Mouse (Mus musculus): ENCODE measurements at regions not wholly inside any gene's neighbourhood (a gene's known extent, or its start where the extent isn't known, plus 50 kb on each side); places are given as distances from the start of the nearest gene placed in this dataset.

DNA sequence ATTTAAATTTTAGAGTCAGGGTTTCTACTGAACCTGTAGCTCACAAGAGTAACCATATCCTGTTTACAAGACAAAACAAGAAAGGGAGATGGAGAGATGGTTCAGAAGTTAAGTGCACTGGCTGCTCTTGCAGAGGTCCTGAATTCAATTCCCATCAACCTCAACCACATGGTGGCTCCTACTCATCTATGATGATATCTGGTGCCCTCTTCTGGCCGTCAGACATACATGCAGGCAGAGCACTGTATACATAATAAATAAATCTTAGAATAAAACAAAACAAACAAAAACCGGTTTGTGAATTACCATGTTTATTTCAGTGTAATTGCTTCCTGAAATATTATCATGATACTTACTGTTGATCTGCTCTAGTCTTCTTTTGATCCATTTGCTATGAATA, 845.4 kb downstream of the Pcdh18 start:
- WGBS, result 63% methylated on average over 2 of the region's 2 CpGs
- no peak for DNase-seq (ENCODE audit: low spot score)
- H3K4me3 ChIP-seq (ENCODE audit: low read length), result no peak overlapping the region

DNA sequence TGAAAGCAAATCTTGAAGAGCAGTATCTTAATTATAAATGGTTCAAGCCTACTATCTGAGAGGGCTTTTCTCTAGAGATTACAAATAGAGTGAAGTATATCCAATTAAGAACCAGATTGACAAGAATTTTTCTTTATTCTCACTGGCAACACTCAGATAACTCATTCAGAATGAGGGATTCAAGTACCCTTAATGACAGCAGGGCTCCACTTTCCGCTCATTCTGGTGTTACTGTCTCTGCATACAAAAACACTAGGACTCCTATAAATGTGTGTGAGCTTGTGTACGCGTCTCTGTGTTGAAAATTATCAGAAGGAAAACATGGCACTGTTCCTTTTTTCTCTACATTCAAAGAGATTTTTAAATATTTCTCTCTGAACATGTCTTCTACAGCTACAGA, 866.7 kb downstream of the Pcdh18 start:
- H3K36me3 ChIP-seq (ENCODE audit: insufficient read depth, low read length), result no peaks in the 10 kb centered on the region
- no peaks in the 10 kb centered on the region for H3K9me3 ChIP-seq (ENCODE audit: low read length)
- no peak overlapping the region for H3K27ac ChIP-seq
- ATAC-seq (no peak), DNase-seq (ENCODE audit: low spot score) (no peak)
- WGBS, result 66% methylated on average over 3 of the region's 3 CpGs
- no peaks in the 10 kb centered on the region for H3K27me3 ChIP-seq (ENCODE audit: insufficient read depth, low read length)
- TF ChIP-seq CTCF (IDR thresholded peaks at IDR 0.05; ENCODE audit: low read depth), result no peak
- no peak overlapping the region for H3K9ac ChIP-seq (replicated peaks; ENCODE audit: low read length)
- H3K4me1 ChIP-seq (ENCODE audit: insufficient read depth, low read length), result no peaks in the 10 kb centered on the region
- H3K4me3 ChIP-seq (ENCODE audit: low read length), result no peak overlapping the region
- H3K4me2 ChIP-seq (ENCODE audit: low read depth, low read length), result no peak overlapping the region

More for the DNA sequence above, 845.4 kb downstream of the Pcdh18 start:
- Histone ChIP-seq H3K36me3 (ENCODE audit: insufficient read depth, low read length) (no peaks in the 10 kb centered on the region), H3K4me1 (ENCODE audit: insufficient read depth, low read length) (no peaks in the 10 kb centered on the region), H3K4me2 (ENCODE audit: low read depth, low read length) (no peak overlapping the region), H3K27me3 (ENCODE audit: insufficient read depth, low read length) (no peaks in the 10 kb centered on the region), H3K9ac (replicated peaks; ENCODE audit: low read length) (no peak overlapping the region), H3K9me3 (ENCODE audit: low read length) (no peaks in the 10 kb centered on the region), H3K27ac (no peak overlapping the region)
- no peak for ATAC-seq
- TF ChIP-seq CTCF (IDR thresholded peaks at IDR 0.05; ENCODE audit: low read depth), result 0 out of 2 replicates have a peak, but pooled peaks have one; percentile 27

DNA sequence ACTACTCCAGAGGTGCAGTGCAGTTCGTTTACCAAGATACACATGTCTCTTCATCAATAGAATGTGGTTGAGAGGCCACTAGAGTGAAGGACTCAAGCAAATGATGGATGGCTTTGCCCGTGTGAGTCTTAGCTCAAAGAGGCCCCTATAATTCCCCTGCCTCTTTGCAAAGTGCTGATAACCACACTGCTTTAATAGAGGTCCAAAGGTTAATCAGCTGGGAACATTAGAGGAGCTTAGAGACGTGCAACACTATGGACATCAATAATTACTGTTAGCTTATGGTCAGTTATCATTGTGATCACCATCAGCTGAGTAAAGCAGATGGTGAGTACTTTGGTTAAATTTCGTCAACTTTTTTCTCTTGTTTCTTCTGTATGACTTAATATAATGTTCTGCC, 869.2 kb downstream of the Pcdh18 start:
- no peak for DNase-seq (ENCODE audit: low spot score)
- WGBS, result 61% methylated on average over 4 of the region's 4 CpGs
- H3K4me1 ChIP-seq (ENCODE audit: insufficient read depth, low read length), result no peaks in the 10 kb centered on the region

GRCm38 (mm10) chr3:48869527-48869926, 887.6 kb downstream of the Pcdh18 start:
- no peak overlapping the region for H3K4me3 ChIP-seq (ENCODE audit: low read length)
- ATAC-seq, result no peak
- H3K27ac ChIP-seq, result no peak overlapping the region
- H3K4me2 ChIP-seq (ENCODE audit: low read depth, low read length), result no peak overlapping the region
- 76% methylated on average over 2 of the region's 2 CpGs for WGBS
- H3K27me3 ChIP-seq (ENCODE audit: insufficient read depth, low read length), result no peaks in the 10 kb centered on the region
- no peaks in the 10 kb centered on the region for H3K4me1 ChIP-seq (ENCODE audit: insufficient read depth, low read length)
- no peak for TF ChIP-seq CTCF (IDR thresholded peaks at IDR 0.05; ENCODE audit: low read depth)
- DNase-seq (ENCODE audit: low spot score), result no peak
- no peaks in the 10 kb centered on the region for H3K9me3 ChIP-seq (ENCODE audit: low read length)
- H3K36me3 ChIP-seq (ENCODE audit: insufficient read depth, low read length), result no peaks in the 10 kb centered on the region
- H3K9ac ChIP-seq (replicated peaks; ENCODE audit: low read length), result no peak overlapping the region

More for the DNA sequence above, 869.2 kb downstream of the Pcdh18 start:
- TF ChIP-seq CTCF (IDR thresholded peaks at IDR 0.05; ENCODE audit: low read depth), result no peak
- ATAC-seq, result no peak
- H3K9ac ChIP-seq (replicated peaks; ENCODE audit: low read length), result no peak overlapping the region
- H3K27me3 ChIP-seq (ENCODE audit: insufficient read depth, low read length), result no peaks in the 10 kb centered on the region
- no peaks in the 10 kb centered on the region for H3K9me3 ChIP-seq (ENCODE audit: low read length)
- no peak overlapping the region for H3K4me3 ChIP-seq (ENCODE audit: low read length)
- H3K36me3 ChIP-seq (ENCODE audit: insufficient read depth, low read length), result no peaks in the 10 kb centered on the region
- H3K4me2 ChIP-seq (ENCODE audit: low read depth, low read length), result no peak overlapping the region
- H3K27ac ChIP-seq, result no peak overlapping the region

- Histone ChIP-seq H3K9me3 (ENCODE audit: low read length) (no peaks in the 10 kb centered on the region), H3K36me3 (ENCODE audit: insufficient read depth, low read length) (no peaks in the 10 kb centered on the region), H3K9ac (replicated peaks; ENCODE audit: low read length) (no peak overlapping the region), H3K4me3 (ENCODE audit: low read length) (no peak overlapping the region), H3K4me2 (ENCODE audit: low read depth, low read length) (peak overlapping the region; percentile 27; the same call in 1 of the 2 replicates), H3K27me3 (ENCODE audit: insufficient read depth, low read length) (no peaks in the 10 kb centered on the region), H3K4me1 (ENCODE audit: insufficient read depth, low read length) (no peaks in the 10 kb centered on the region), H3K27ac (no peak overlapping the region)
- WGBS, result 41% methylated on average over 6 of the region's 6 CpGs
- ATAC-seq, result peak; percentile 59
- peak; percentile 75 for TF ChIP-seq CTCF (IDR thresholded peaks at IDR 0.05; ENCODE audit: low read depth)
- DNase-seq (ENCODE audit: low spot score), result peak; percentile 95
Observed at GRCm38 (mm10) chr3:48846049-48846653, 911.0 kb downstream of the Pcdh18 start.

DNA sequence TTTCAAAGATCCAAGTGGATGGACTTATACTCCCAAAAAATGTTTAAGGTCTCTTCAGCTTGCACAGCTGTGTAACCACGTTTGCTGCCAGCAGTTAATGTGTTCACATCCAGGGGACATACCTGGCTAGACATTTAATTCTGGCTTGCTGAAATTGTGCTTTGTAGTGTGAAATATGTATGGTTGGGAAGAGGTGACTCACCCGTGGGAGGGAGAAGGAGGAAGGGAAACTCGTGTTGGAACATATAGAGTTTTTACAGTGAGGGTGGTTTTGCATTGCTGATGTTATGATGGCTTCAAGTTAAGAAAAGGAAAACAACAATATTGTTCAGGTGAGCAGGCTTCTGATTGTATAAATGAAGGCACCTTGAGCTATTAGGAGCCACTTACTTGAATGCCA, 916.4 kb downstream of the Pcdh18 start:
- TF ChIP-seq CTCF (IDR thresholded peaks at IDR 0.05; ENCODE audit: low read depth), result no peak
- Histone ChIP-seq H3K27me3 (ENCODE audit: insufficient read depth, low read length) (no peaks in the 10 kb centered on the region), H3K4me3 (ENCODE audit: low read length) (no peak overlapping the region), H3K9me3 (ENCODE audit: low read length) (no peaks in the 10 kb centered on the region), H3K9ac (replicated peaks; ENCODE audit: low read length) (no peak overlapping the region), H3K36me3 (ENCODE audit: insufficient read depth, low read length) (no peaks in the 10 kb centered on the region), H3K27ac (no peak overlapping the region), H3K4me1 (ENCODE audit: insufficient read depth, low read length) (no peaks in the 10 kb centered on the region), H3K4me2 (ENCODE audit: low read depth, low read length) (no peak overlapping the region)
- DNase-seq (ENCODE audit: low spot score) (no peak), ATAC-seq (no peak)
- WGBS, result 78% methylated on average over 3 of the region's 3 CpGs

DNA sequence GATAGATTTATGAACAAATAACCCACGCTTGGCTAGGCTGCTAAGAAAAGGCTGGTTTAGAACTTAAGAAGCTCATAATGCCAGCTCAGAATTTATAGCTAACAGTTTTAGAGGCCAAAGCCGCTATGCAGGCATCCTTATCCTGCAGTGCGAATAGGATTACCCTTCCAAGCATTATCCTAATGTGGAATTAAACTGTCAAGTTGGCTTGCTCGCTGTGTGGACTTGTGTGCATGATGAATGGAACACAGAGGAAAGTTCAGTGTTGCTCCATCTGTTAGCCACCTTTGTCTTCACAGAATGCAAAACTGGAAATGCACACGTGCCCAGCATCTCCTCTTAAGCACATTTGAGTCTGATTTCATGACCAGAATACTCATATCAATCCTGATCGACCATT, 933.8 kb downstream of the Pcdh18 start:
- ATAC-seq (no peak), DNase-seq (ENCODE audit: low spot score) (peak; percentile 32)
- no peak overlapping the region for H3K4me2 ChIP-seq (ENCODE audit: low read depth, low read length)
- H3K9ac ChIP-seq (replicated peaks; ENCODE audit: low read length), result no peak overlapping the region
- H3K4me1 ChIP-seq (ENCODE audit: insufficient read depth, low read length), result no peaks in the 10 kb centered on the region
- no peak for TF ChIP-seq CTCF (IDR thresholded peaks at IDR 0.05; ENCODE audit: low read depth)
- no peaks in the 10 kb centered on the region for H3K9me3 ChIP-seq (ENCODE audit: low read length)
- no peak overlapping the region for H3K27ac ChIP-seq
- 43% methylated on average over 6 of the region's 6 CpGs for WGBS
- H3K4me3 ChIP-seq (ENCODE audit: low read length), result no peak overlapping the region
- no peaks in the 10 kb centered on the region for H3K36me3 ChIP-seq (ENCODE audit: insufficient read depth, low read length)
- H3K27me3 ChIP-seq (ENCODE audit: insufficient read depth, low read length), result no peaks in the 10 kb centered on the region

All from hindbrain, postnatal 0 days (tissue).